Mouse (Mus musculus) retina, adult 2 months (tissue): ENCODE results near the gene Ephb4.

ENCODE experiments used
- DNase-seq: peaks from one replicate; pipeline ENCODE4 v3.0.0-alpha.2; 2012; ENCODE audit warnings: low read depth, low spot score

Ephb4 gene

GRCm38 (mm10) chr5:137335066-137335465, 14.8 kb upstream of the Ephb4 start:
- DNase-seq = no peak

- DNase-seq = no peak
Observed at GRCm38 (mm10) chr5:137337190-137337589, 12.7 kb upstream of the Ephb4 start.

- DNase-seq = peak; percentile 85
Observed at GRCm38 (mm10) chr5:137338256-137338655, 11.7 kb upstream of the Ephb4 start.

- DNase-seq = no peak
Observed at GRCm38 (mm10) chr5:137338663-137339289, 11.1 kb upstream of the Ephb4 start.

- DNase-seq = no peak
Observed at GRCm38 (mm10) chr5:137339290-137339979, 10.5 kb upstream of the Ephb4 start.

- DNase-seq = no peak
Observed at GRCm38 (mm10) chr5:137340222-137340621, 9.7 kb upstream of the Ephb4 start.

GRCm38 (mm10) chr5:137342407-137343012, 7.4 kb upstream of the Ephb4 start:
- DNase-seq = no peak

GRCm38 (mm10) chr5:137343412-137343811, 6.5 kb upstream of the Ephb4 start:
- DNase-seq = no peak

GRCm38 (mm10) chr5:137343869-137344268, 6.0 kb upstream of the Ephb4 start:
- DNase-seq = no peak

- no peak for DNase-seq
Observed at GRCm38 (mm10) chr5:137345821-137346220, 4.1 kb upstream of the Ephb4 start.

GRCm38 (mm10) chr5:137346388-137346787, 3.5 kb upstream of the Ephb4 start:
- DNase-seq = no peak

GRCm38 (mm10) chr5:137346983-137347382, 2.9 kb upstream of the Ephb4 start:
- no peak for DNase-seq

- DNase-seq = no peak
Observed at GRCm38 (mm10) chr5:137347856-137348255, 2.1 kb upstream of the Ephb4 start.

- no peak for DNase-seq
Observed at GRCm38 (mm10) chr5:137348482-137349383, 1.2 kb upstream of the Ephb4 start.

- no peak for DNase-seq
Observed at GRCm38 (mm10) chr5:137350205-137351057, 522 bp downstream of the Ephb4 start.

GRCm38 (mm10) chr5:137351058-137351380, 1.1 kb downstream of the Ephb4 start:
- no peak for DNase-seq

GRCm38 (mm10) chr5:137351394-137351793, 1.5 kb downstream of the Ephb4 start:
- no peak for DNase-seq

GRCm38 (mm10) chr5:137352011-137352975, 2.4 kb downstream of the Ephb4 start:
- no peak for DNase-seq

- no peak for DNase-seq
Observed at GRCm38 (mm10) chr5:137354091-137354490, 4.2 kb downstream of the Ephb4 start.

GRCm38 (mm10) chr5:137358382-137358781, 8.5 kb downstream of the Ephb4 start:
- DNase-seq = no peak
